Mouse (Mus musculus) C2C12 (cell line): ENCODE measurements at regions not wholly inside any gene's neighbourhood (a gene's known extent, or its start where the extent isn't known, plus 50 kb on each side); places are given as distances from the start of the nearest gene placed in this dataset.
A peak's percentile ranks its signal among the peaks of the same experiment; 100 is the strongest.

Experiments
- H3K27me3 ChIP-seq: one replicate; pipeline ENCODE4 v1.6.1; 2011; ENCODE audit not compliant: control insufficient read depth, insufficient read depth, insufficient read length
- H3K36me3 ChIP-seq: one replicate; pipeline ENCODE4 v1.6.1; 2011; ENCODE audit not compliant: control insufficient read depth, insufficient read depth
- H3K4me3 ChIP-seq: one replicate; pipeline ENCODE4 v1.5.1; 2011; ENCODE audit warnings: mild to moderate bottlenecking, control low read depth; ENCODE audit not compliant: poor library complexity, insufficient read depth, severe bottlenecking
- H3K79me2 ChIP-seq: one replicate; pipeline ENCODE4 v1.6.1; 2011; ENCODE audit not compliant: control insufficient read depth, insufficient read depth
- H3K79me3 ChIP-seq: one replicate; pipeline ENCODE4 v1.6.1; 2011; ENCODE audit warnings: low read depth, control low read depth
- H3ac ChIP-seq: one replicate; pipeline ENCODE3; 2011; ENCODE audit warnings: low read depth; ENCODE audit not compliant: control insufficient read depth, insufficient read length
- CEBPB ChIP-seq: IDR thresholded peaks from one replicate; pipeline ENCODE4 v1.6.1; 2011; ENCODE audit warnings: low read depth, mild to moderate bottlenecking, control low read depth, moderate library complexity
- CTCF ChIP-seq: IDR thresholded peaks from one replicate; pipeline ENCODE4 v1.5.1; 2011; ENCODE audit not compliant: control insufficient read depth, insufficient read depth, insufficient read length
- FOSL1 ChIP-seq: IDR thresholded peaks from one replicate; pipeline ENCODE4 v1.8.0; 2011; ENCODE audit warnings: mild to moderate bottlenecking, low read length; ENCODE audit not compliant: poor library complexity, insufficient read depth, severe bottlenecking
- MAX ChIP-seq: IDR thresholded peaks from one replicate; pipeline ENCODE4 v1.6.1; 2011; ENCODE audit warnings: mild to moderate bottlenecking, control low read depth
- MYOD1 ChIP-seq: IDR thresholded peaks from one replicate; pipeline ENCODE4 v1.6.1; 2011; ENCODE audit warnings: low read depth; ENCODE audit not compliant: control insufficient read depth, insufficient read length
- MYOG ChIP-seq: IDR thresholded peaks from one replicate; pipeline ENCODE4 v1.6.1; 2011; ENCODE audit not compliant: control insufficient read depth, insufficient read length; ENCODE audit errors: extremely low read depth
- USF1 ChIP-seq: IDR thresholded peaks from one replicate; pipeline ENCODE4 v1.6.1; 2011; ENCODE audit warnings: low read depth, mild to moderate bottlenecking, control low read depth, moderate library complexity

- Histone ChIP-seq H3K79me3 (no peaks in the 10 kb centered on the region), H3K36me3 (no peaks in the 10 kb centered on the region), H3ac (no peak overlapping the region), H3K79me2 (no peaks in the 10 kb centered on the region), H3K4me3 (no peak overlapping the region), H3K27me3 (no peaks in the 10 kb centered on the region)
- TF ChIP-seq USF1 = no peak
- TF ChIP-seq CTCF = no peak
- no peak for TF ChIP-seq CEBPB
- no peak for TF ChIP-seq MYOG
- no peak for TF ChIP-seq MAX
- no peak for TF ChIP-seq MYOD1
- no peak for TF ChIP-seq FOSL1
These were observed 131.9 kb downstream of the Lrig3 start for GRCm38 (mm10) chr10:126097896-126098295.

DNA sequence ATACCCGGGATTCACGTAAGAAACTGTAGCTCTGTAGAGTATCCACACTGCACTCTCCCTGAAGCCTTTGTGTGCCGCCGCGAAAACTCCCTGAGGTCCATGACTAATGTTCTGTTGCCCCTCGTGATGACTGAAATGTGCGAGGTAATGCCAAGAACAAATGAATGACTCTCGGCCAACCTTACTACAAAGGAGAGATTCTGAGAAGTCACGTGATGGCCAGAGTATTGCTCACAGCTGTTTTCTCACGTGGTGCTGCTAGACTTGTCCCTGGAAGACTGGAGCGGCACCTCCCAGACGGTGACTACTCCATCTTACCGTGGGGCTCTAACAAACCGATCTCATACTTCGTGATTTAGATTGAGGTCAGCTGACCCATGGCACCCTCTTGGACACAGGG lies 136.9 kb downstream of the Lrig3 start:
- Histone ChIP-seq H3K79me2 (no peaks in the 10 kb centered on the region), H3K4me3 (peak overlapping the region; percentile 11), H3K79me3 (no peaks in the 10 kb centered on the region), H3K27me3 (no peaks in the 10 kb centered on the region), H3K36me3 (no peaks in the 10 kb centered on the region), H3ac (no peak overlapping the region)
- TF ChIP-seq FOSL1 (no peak), MYOG (no peak), USF1 (peak; percentile 64)

GRCm38 (mm10) chr10:126113106-126113505 lies 147.1 kb downstream of the Lrig3 start:
- TF ChIP-seq USF1 (no peak), CTCF (no peak), CEBPB (no peak), MAX (no peak), MYOG (no peak), MYOD1 (no peak), FOSL1 (no peak)
- H3ac ChIP-seq = no peak overlapping the region

DNA sequence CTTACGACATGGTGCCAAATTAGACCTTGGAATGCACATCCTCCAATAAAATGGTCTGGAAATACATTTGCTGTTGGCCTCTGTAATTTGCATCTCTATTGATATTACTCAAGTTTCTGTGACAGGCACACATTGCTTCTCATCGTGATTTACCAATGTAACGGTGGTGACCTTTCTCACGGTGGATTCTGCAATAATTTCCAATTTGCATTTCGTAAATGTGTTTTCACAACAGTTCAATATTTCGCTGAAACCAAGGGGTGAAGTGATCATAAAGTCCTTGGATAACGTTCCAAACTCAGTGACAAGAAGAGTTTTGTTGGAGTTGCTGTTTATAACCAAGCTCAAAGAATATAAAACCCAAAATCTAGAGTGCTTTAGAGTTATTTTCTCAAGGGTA lies 149.4 kb downstream of the Lrig3 start:
- no peak for TF ChIP-seq CTCF
- TF ChIP-seq FOSL1 = no peak
- no peak for TF ChIP-seq MAX
- TF ChIP-seq MYOG = no peak
- TF ChIP-seq MYOD1 = no peak
- TF ChIP-seq USF1 = no peak
- TF ChIP-seq CEBPB = no peak
- Histone ChIP-seq H3K4me3 (no peak overlapping the region), H3K27me3 (no peaks in the 10 kb centered on the region), H3K79me2 (no peaks in the 10 kb centered on the region), H3ac (no peak overlapping the region), H3K79me3 (no peaks in the 10 kb centered on the region), H3K36me3 (no peaks in the 10 kb centered on the region)

More at GRCm38 (mm10) chr10:126113106-126113505, 147.1 kb downstream of the Lrig3 start:
- H3K36me3 ChIP-seq = no peaks in the 10 kb centered on the region
- no peaks in the 10 kb centered on the region for H3K79me2 ChIP-seq
- H3K79me3 ChIP-seq = no peaks in the 10 kb centered on the region
- H3K27me3 ChIP-seq = no peaks in the 10 kb centered on the region
- H3K4me3 ChIP-seq = no peak overlapping the region

DNA sequence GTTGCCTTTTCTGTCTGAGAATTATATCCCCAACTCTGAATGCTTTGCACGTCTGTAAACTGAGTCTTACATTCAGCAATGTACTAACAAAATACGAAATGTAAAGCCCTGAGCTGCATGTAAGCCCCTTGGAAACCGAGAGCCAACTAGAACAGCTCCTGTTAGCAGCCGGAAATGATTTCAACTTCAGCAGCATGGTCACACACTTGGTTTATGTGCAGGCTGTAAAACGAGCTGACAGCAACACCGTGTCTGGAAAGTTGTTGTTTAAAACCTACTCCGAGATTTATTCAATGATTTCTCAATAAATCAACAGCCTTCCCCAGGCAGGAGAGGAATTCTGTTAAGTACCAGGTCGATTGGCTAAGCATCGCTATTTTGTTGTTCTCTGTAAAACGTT lies 155.7 kb downstream of the Lrig3 start:
- Histone ChIP-seq H3K36me3 (no peaks in the 10 kb centered on the region), H3K79me2 (no peaks in the 10 kb centered on the region), H3K27me3 (no peaks in the 10 kb centered on the region), H3K4me3 (no peak overlapping the region), H3K79me3 (no peaks in the 10 kb centered on the region), H3ac (no peak overlapping the region)
- TF ChIP-seq CTCF = no peak
- no peak for TF ChIP-seq MYOG
- no peak for TF ChIP-seq USF1
- TF ChIP-seq MYOD1 = no peak
- TF ChIP-seq MAX = no peak
- no peak for TF ChIP-seq CEBPB
- TF ChIP-seq FOSL1 = no peak

GRCm38 (mm10) chr10:126122504-126122903 lies 156.5 kb downstream of the Lrig3 start:
- H3ac ChIP-seq = no peak overlapping the region
- no peaks in the 10 kb centered on the region for H3K79me3 ChIP-seq
- H3K36me3 ChIP-seq = no peaks in the 10 kb centered on the region
- TF ChIP-seq CTCF = no peak
- no peak for TF ChIP-seq FOSL1
- TF ChIP-seq USF1 = no peak
- no peak for TF ChIP-seq MAX
- TF ChIP-seq CEBPB = no peak
- no peak for TF ChIP-seq MYOD1
- TF ChIP-seq MYOG = no peak
- no peak overlapping the region for H3K4me3 ChIP-seq
- no peaks in the 10 kb centered on the region for H3K79me2 ChIP-seq
- H3K27me3 ChIP-seq = no peaks in the 10 kb centered on the region
